Mouse (Mus musculus): ENCODE data around the gene Adal. TPM values are rescaled to one million over a fixed set of nuclear protein-coding genes. Genes with fewer than 3 reads are reported as not detected.
"Not testable (repeated sequence)": the region's sequence is repeated elsewhere in the genome, so short reads cannot be mapped to it uniquely, and the experiment has no call there.

Adal gene
- 17.1 and 20.1 TPM in 2 replicates for total RNA-seq (2021)
- long read RNA-seq, experiment 1, transcript Adal-205 (11 exons, 2,477 nt): major isoform, 5 of 16 reads
- long read RNA-seq, experiment 1, partial matches to known transcripts: 1 of 16 reads
- long read RNA-seq, experiment 1, other reads (novel, unspliced or antisense): 10 of 16 reads
- long read RNA-seq, experiment 2, partial matches to known transcripts: 1 of 11 reads
- long read RNA-seq, experiment 2, other reads (novel, unspliced or antisense): 6 of 11 reads

GRCm38 (mm10) chr2:121140018-121140882 lies at the start of gene Adal, which contains the start of gene Lcmt2:
Gene Adal, plus strand, starts transcription at chr2:121140428.
Gene Lcmt2, minus strand, starts transcription at chr2:121140653.
- peak; percentile 94 for DNase-seq

- peak; percentile 77 for DNase-seq
Measured at GRCm38 (mm10) chr2:121102051-121102450, 38.2 kb upstream of the Adal start.

GRCm38 (mm10) chr2:121105940-121106339 lies 34.3 kb upstream of the Adal start:
- no peak for DNase-seq

- DNase-seq: no peak
Measured at GRCm38 (mm10) chr2:121109695-121110094, 30.5 kb upstream of the Adal start, which contains the start of gene Tgm7. Gene Tgm7, minus strand, starts transcription at chr2:121109795.

GRCm38 (mm10) chr2:121115418-121115817 lies 24.8 kb upstream of the Adal start:
- no peak for DNase-seq

GRCm38 (mm10) chr2:121119260-121119659 lies 21.0 kb upstream of the Adal start:
- no peak for DNase-seq

GRCm38 (mm10) chr2:121126302-121126701 lies 13.9 kb upstream of the Adal start:
- DNase-seq: not testable (repeated sequence)

- no peak for DNase-seq
Measured at GRCm38 (mm10) chr2:121127536-121127935, 12.7 kb upstream of the Adal start.

- DNase-seq: peak; percentile 57
Measured at GRCm38 (mm10) chr2:121128865-121129620, 11.2 kb upstream of the Adal start.

GRCm38 (mm10) chr2:121132822-121133221 lies 7.4 kb upstream of the Adal start:
- no peak for DNase-seq

GRCm38 (mm10) chr2:121137371-121137770 lies 2.9 kb upstream of the Adal start:
- no peak for DNase-seq

- DNase-seq: peak; percentile 69
Measured at GRCm38 (mm10) chr2:121139266-121140017, 786 bp upstream of the Adal start.

- DNase-seq: no peak
Measured at GRCm38 (mm10) chr2:121141216-121142035, 1.2 kb downstream of the Adal start.

- DNase-seq: no peak
Measured at GRCm38 (mm10) chr2:121142415-121142814, 2.2 kb downstream of the Adal start.

- no peak for DNase-seq
Measured at GRCm38 (mm10) chr2:121149679-121150078, 9.5 kb downstream of the Adal start.

GRCm38 (mm10) chr2:121153100-121153499 lies 12.9 kb downstream of the Adal start:
- DNase-seq: no peak

GRCm38 (mm10) chr2:121169173-121169572 lies 28.9 kb downstream of the Adal start:
- DNase-seq: no peak

- DNase-seq: peak; percentile 70
Measured at GRCm38 (mm10) chr2:121169902-121170301, 29.7 kb downstream of the Adal start.

- peak; percentile 66 for DNase-seq
Measured at GRCm38 (mm10) chr2:121170481-121170971, 30.3 kb downstream of the Adal start, which contains the start of gene Tubgcp4. Gene Tubgcp4, plus strand, starts transcription at chr2:121170654.

GRCm38 (mm10) chr2:121170980-121171742 lies 30.9 kb downstream of the Adal start, which contains the start of gene Zscan29:
Gene Zscan29, minus strand, starts transcription at chr2:121171125.
- DNase-seq: peak; percentile 96
